Mouse (Mus musculus) heart, postnatal 10 days (tissue): Measurements from ENCODE around the gene Adcy9. TPM values are rescaled to one million over a fixed set of nuclear protein-coding genes. Genes with fewer than 3 reads are reported as not detected.

ENCODE experiments used
- DNase-seq, 2 experiments: peaks; one replicate each; pipeline ENCODE4 v3.0.0; 2021
- intact Hi-C: fragments of 180-260 bp; cut with DNase I; formaldehyde crosslinking; loops from one replicate; pipeline ENCODE4 v1.15.1; 2025
- total RNA-seq, 2 experiments: library from RNA; stranded (reverse); gene quantifications; 2 replicates each; pipeline ENCODE4 v1.2.3; 2021

Adcy9 gene
- total RNA-seq: 10 to 100 TPM; 20.8 to 21.6 TPM

DNA sequence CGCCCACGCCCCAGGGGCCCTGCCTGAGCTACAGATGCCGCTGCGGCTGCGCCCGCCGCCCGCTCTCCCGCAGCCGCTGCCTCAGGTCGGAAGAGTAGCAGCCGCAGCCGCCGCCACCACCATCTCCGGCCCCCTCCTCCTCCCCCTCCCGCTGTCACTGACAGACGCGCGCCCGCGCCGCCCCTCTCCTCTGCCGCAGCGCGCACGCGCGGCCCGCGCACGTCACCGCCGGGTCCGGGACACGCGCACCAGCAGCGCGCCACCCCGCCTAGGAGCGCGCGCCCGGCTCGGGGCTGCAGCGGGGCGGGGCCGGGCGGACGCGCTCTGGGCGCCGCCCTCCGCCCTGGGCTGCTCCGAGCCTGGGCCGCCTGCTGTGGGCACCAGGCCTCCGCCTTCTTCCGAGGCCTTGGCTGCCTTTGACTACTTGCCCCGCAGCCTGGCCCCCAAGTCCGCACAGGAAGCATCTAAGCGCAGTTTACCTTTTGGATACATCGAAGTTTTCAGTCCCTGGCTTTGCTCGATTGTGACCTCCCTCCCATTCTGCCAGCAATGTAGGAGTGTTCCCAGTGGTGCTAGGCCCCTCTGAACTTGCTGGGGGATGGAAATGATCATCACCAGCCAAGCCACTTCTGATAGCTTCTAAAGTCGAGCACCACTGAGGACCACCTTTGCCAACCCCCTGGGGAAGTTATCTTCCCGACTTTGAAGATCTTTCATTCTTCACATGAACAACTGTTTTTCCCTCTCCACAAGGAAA is at the start of gene Adcy9:
Adcy9 (minus strand) TSS at position 201 of the 757 bp plus-strand sequence.
- intact Hi-C loops: loop anchor here (2.0 to 5.0 kb wide), 2 partner anchors 50 to 122 kb away; partner anchors contain the start of gene Srl
- DNase-seq: peak; percentile 92 to 94

DNA sequence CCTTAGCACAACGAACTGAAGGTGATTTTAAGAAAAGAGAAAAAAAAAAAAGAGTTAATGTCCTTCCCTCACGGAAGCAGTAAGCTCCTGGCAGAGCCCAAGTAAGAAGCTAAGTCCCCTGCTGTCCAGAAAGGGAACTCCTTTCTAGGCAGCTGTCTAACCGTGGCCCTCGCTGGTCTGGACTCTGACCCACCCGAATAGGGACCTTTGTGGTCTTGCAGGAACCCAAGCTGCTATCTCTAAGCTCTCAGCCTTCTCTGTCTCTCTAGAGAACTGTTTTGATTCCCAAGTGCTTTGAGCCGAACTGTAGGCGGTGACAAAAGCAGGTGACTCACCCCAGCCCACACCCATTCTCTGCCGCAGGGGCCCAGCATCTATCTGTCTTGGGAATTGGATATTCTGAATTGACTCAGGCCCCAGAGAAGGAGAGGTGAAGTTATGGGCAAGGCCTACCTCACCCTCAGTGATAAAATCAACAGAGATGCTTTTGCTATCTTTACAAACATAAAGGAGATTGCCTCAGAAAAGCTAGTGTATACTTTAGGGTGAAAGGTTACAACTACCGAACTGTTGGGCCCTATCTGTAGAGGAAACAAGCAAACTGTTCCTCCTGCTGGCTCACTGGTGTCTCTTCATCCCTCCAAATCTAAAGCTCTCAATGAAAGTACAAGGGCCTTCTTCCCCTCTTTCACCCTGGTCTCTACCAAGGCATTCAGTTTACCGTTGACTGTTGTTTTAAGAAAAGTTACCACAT is 49.5 kb upstream of the Adcy9 start:
- DNase-seq: no peak
- intact Hi-C loops: loop anchor here (2.0 kb wide), 2 partner anchors 49 to 153 kb away; partner anchors contain the start of gene Adcy9

GRCm38 (mm10) chr16:4464529-4465089 is 44.3 kb upstream of the Adcy9 start:
- DNase-seq: no peak
- intact Hi-C loops: no loop called here

DNA sequence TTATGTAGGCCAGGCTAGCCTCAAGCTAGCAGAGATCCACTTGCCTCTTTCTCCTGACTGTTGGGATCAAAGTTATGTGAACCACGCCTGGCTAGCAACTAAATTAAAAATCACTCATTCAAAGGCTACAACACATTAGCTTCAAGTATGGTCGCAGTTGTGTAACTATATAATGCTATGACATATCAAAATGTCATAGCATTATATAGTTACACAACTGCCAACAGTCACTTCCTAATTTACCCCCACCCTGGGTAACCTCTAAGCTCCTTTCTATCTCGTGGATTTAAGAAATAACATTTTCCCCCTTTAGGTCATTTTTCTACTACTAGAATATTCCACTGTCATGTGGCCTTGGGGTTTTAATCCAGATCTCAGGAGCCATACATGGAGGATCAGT is 37.6 kb upstream of the Adcy9 start:
- DNase-seq: no peak
- intact Hi-C loops: no loop called here

DNA sequence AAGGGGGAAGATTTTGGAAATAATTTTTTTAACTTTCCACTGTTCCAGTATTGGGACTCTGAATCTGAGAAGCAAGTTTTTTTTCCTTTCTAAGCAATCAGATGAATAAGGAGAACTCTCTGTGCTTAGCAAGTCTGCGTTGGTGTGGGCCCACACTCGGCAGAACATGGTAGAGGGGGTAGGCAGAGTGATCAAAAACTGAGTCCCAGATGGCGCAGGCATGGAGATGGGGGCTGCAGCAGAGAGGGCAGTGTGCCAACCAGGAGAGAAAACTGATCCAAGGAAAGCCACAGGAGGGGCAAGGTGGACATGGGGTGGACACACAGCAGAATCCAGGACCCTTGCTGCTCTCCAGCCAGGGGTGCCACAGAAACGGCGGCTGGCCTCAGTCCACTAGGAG is 36.1 kb upstream of the Adcy9 start:
- intact Hi-C loops: no loop called here

DNA sequence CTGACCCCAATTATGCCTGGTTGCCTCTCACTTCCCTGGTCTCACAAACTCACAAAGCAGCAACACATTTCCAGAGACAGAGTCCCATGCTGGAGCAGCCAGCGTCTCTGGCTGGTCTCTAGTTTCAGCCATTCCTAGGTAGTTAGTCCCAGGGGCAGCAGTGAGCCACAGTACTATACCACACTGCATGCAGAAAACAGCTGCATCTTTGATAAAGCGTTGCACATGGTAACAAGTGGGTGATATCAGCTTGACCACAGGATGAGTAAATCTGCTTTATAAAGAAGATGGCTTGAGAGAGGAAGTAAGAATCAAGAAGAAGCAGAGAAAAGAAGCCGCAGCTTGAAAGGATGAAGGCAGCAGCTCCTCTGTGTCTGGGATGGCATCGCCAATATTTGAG is 35.4 kb upstream of the Adcy9 start:
- intact Hi-C loops: no loop called here
- DNase-seq: no peak

More for the DNA sequence above, 36.1 kb upstream of the Adcy9 start:
- no peak for DNase-seq

DNA sequence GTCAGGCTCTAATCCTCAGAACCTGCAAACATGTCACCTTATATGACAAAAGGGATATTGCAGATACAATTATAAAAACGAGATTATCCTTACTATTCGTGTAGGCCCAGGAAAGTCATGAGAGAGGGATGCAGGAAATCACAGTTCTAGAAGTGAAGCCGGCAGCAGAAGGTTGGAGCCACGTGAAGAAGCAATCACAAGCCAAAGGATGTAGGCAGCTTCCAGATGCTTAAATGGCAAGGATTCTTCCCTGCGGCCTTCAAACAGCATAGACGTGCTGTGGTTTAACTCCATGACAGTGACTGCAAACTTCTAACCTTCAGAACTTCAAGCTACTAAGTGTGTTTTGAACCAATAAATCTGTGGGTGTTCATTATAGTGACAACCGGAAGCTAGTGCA is 34.3 kb upstream of the Adcy9 start:
- intact Hi-C loops: no loop called here
- DNase-seq: no peak

- DNase-seq: no peak
- intact Hi-C loops: no loop called here
Observed at GRCm38 (mm10) chr16:4449418-4449817, 29.1 kb upstream of the Adcy9 start.

DNA sequence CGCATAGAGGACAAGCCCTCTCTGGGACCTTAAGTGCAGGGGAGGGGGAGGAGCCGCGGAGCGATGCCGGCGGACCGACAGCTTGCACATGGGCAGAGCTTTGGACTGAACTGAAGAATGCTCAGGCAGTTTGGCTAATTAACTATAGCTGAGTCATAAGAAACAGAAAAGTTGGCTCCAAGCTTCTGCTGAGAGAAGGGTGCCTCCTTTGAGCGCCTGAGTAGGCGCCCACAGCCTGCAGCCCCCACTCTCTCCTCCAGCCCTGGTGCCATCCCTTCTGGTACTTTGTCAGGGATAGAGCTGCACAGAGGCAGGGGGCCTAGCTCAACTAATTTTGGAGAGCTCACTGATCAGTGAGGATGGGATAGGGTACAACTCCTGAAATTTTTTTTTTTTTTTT is 27.9 kb upstream of the Adcy9 start:
- peak; percentile 40 to 45 for DNase-seq
- intact Hi-C loops: no loop called here

GRCm38 (mm10) chr16:4446395-4446794 is 26.1 kb upstream of the Adcy9 start:
- intact Hi-C loops: no loop called here
- no peak for DNase-seq

DNA sequence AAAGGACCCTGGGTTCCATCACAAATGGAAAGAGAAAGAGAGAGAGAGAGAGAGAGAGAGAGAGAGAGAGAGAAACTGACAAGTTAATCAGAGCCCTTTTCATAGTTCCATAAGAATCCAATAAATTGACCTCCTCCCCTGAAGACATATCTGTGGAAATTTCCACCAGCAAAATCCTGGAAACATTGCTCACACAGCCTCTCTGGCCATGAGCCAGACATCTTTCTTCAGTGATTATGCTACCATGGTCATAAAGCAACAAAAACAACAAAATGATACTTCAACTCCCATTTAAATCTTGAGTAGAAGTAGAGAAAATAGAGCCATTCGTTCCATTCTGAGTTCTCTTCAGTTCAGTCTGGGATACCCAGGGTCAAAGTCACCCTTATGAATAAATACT is 24.1 kb upstream of the Adcy9 start:
- peak in 1 of 2 experiments; percentile 30 for DNase-seq
- intact Hi-C loops: no loop called here

DNA sequence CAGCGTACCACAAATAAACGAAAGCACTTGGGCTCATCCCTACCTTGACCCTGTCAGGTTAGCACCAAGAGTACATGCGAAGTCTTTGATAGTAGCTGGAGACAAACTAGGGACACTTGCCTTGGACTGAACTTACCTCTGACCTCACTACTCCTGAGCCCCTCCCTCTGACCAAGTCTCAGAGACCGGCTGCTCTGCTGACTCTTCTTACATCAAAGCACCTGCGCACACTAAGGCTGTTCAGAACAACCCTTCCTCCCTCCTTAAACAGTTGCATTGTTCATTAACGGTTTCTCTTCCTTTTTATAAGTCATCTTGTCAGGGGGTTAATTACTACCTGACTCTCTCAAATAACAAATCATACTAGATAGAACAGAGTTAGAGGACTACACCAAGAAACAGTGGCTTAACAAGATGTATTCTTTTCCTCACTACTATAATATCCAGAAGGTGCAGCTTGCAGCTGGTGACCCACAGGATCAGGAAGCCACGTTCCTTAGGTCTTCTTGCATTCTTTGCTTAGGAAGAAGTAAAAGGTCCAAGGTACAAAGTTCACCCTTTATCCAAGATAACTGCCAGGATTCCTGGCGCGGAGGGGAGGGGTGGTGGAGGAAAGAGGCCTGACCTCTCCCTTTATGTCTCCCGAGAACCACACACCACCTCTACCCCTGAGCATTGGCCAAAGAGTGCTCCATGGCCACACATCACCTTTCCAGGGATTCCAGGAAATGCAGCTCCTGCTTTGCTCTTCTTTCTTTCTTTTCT is 19.2 kb upstream of the Adcy9 start:
- intact Hi-C loops: no loop called here
- no peak for DNase-seq

DNA sequence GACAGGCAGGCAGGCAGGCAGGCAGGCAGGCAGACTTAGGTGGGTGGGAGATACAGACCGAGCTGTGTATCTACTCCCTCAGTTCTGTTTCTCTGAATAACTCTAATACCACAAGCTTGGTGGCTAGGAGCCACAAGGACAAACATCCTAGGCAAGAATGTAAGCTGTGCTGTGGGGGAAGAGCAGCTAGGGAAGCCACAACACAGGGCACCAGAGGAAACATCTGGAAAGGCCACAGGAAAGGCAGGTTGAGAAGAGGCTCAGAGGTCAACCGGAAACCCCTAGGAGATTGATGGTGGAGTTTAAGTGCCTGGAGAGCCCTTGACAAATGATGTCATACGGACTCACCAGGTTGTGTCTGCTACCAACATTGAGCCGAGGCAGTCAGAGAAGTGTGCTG is 16.4 kb upstream of the Adcy9 start:
- intact Hi-C loops: no loop called here
- no peak for DNase-seq

DNA sequence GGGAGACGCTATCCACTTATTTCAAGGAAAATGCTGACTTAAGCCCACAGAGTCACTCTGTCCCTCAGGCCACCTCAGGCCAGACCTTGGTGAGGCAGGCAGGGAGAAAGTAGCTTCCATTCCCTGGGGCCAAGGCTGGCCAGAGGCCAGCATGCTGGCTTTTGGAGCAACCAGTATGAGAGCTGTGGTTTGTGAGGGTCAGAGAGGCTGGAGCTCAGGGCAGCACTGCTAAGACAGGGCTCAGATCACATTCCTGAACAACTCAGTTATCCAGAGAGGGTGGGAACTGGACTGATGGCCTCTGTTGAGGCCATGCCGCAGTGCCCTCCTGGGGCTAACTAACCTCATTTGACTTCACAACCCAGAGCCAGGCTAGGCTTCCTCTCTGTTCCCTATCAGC is 15.1 kb upstream of the Adcy9 start:
- intact Hi-C loops: no loop called here
- DNase-seq: peak in 1 of 2 experiments; percentile 23

DNA sequence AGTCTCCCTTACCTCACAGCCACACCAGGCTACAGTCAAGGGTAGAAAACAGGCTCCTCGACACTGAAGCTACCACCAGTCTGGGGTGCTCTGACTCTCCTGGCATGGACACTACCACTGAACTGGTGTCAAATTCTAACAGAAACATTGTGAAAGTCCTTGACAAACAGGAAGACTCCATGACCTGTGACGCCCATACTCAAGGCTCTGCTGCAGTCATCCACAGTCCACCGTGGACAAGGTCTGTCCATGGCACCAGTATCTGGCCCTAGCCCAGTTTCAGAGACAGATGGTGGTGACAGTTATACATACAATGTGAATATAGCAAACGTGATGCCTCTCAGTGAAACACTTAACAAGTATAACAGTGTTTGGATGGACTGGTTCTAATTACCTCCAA is 11.5 kb upstream of the Adcy9 start:
- DNase-seq: no peak
- intact Hi-C loops: no loop called here

- intact Hi-C loops: no loop called here
Observed at GRCm38 (mm10) chr16:4431013-4431412, 10.7 kb upstream of the Adcy9 start.

GRCm38 (mm10) chr16:4430232-4430631 is 9.9 kb upstream of the Adcy9 start:
- intact Hi-C loops: no loop called here
- no peak for DNase-seq

More at GRCm38 (mm10) chr16:4431013-4431412, 10.7 kb upstream of the Adcy9 start:
- no peak for DNase-seq

DNA sequence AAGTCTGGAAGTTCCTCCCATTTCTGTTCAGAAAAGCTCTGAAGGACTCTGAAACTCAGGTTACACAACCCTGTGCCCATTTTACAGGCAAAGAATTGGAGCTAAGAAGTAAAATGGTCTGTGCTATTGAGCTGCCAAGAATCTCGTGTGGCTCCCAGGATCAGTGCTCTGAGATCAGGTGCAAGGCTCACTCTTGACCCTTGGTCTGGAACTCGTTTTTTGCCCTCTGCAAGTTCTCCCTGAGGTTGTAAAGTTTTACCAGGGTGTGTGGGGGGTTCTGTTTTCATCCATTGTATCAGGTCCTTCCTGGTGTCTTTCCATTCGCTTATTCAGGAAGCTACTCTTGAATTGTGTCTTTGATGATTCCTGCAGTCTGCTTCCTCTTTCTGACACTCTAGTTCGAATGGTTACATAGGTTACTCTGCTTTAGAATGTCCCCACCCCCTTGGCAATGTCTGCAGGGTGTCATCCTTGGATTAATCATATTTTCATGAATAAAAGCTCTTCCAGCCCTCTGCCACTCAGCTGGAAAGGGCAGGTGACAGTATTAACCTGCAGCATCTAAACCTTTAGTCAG is 5.4 kb upstream of the Adcy9 start:
- DNase-seq: no peak
- intact Hi-C loops: no loop called here

DNA sequence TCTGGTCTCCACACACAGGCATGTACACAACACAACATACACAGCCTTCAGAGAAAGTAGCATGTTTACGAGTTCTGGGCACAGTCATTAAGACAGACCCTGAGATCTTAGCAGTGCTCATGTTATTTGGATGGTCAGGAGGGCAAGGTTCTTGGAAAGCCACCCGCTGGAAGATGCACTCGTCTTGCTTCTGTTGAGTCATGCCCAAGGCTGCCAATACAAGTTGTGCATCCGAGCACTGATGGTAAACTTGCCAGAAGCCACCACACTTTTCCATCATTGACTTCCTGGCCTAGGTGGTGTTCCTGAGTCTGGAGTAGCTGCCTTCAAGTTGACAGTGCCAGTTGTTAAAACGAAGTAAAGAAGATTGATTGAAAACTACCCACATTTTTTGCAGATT is 3.3 kb upstream of the Adcy9 start:
- no peak for DNase-seq
- intact Hi-C loops: loop anchor here (5.0 kb wide), 1 partner anchor 119 kb away; the partner anchor contains the start of gene Srl

- no peak for DNase-seq
- intact Hi-C loops: loop anchor here (5.0 kb wide), 1 partner anchor 119 kb away; the partner anchor contains the start of gene Srl
Observed at GRCm38 (mm10) chr16:4422991-4423390, 2.7 kb upstream of the Adcy9 start.
